33 mouse cellular contexts compared by ENCODE assay signal in the genomic region with DNA sequence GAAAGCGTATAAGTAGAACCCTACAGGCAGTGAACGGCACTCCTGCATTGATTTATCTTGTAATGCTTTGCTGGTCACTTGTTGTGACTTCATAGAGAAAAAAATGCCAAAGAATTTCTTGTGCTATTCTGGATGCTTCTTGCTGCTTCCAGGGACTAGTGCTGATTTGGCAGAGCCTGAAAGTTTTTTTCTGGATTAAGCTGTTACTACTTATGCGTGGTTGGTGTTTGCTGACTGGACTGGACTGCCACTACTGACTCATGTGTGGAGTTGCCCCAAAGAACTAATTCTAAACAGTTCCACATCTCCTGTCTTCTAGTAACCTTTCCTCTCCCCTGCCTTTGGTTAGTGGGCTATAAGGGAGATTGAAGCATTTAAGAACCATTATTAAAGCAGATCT. TPM values are rescaled to one million over a fixed set of nuclear protein-coding genes. Genes with fewer than 3 reads are reported as not detected.
"Had no signal": no experiment of that assay in that cellular context is flagged by ENCODE, and none has a peak within 500 bp of the region (broad histone marks: within the 10 kb centered on the region; RNA-seq: fewer than 3 reads in every experiment).

No protein-coding gene starts in this region.

- H3K9ac ChIP-seq: limb, embryonic 12.5 days; limb, embryonic 13.5 days; limb, embryonic 15.5 days; liver, embryonic 12.5 days; liver, embryonic 13.5 days; liver, embryonic 14.5 days; liver, embryonic 15.5 days; liver, postnatal 0 days; lung, embryonic 14.5 days; lung, embryonic 15.5 days; midbrain, embryonic 12.5 days; midbrain, embryonic 13.5 days; midbrain, embryonic 15.5 days; neural tube, embryonic 12.5 days had no signal

- H3K27me3 ChIP-seq: limb, embryonic 12.5 days; limb, embryonic 13.5 days; limb, embryonic 15.5 days; liver, embryonic 12.5 days; liver, embryonic 13.5 days; liver, embryonic 15.5 days; lung, embryonic 15.5 days; megakaryocyte, embryonic 14.5 days; midbrain, embryonic 12.5 days; midbrain, embryonic 13.5 days; midbrain, embryonic 15.5 days; neural tube, embryonic 12.5 days had no signal

- H3K36me3 ChIP-seq: limb, embryonic 10.5 days; limb, embryonic 12.5 days; limb, embryonic 13.5 days; limb, embryonic 15.5 days; liver, embryonic 12.5 days; liver, embryonic 13.5 days; liver, embryonic 15.5 days; lung, embryonic 15.5 days; midbrain, embryonic 10.5 days; midbrain, embryonic 12.5 days; midbrain, embryonic 13.5 days; midbrain, embryonic 15.5 days; neural tube, embryonic 12.5 days had no signal

- ATAC-seq: liver, embryonic 12.5 days; liver, postnatal 0 days; lung, postnatal 0 days; midbrain, embryonic 13.5 days; midbrain, embryonic 15.5 days; midbrain, embryonic 16.5 days had no signal

- H3K4me1 ChIP-seq: limb, embryonic 10.5 days; limb, embryonic 12.5 days; limb, embryonic 13.5 days; limb, embryonic 15.5 days; lung, embryonic 15.5 days; midbrain, embryonic 10.5 days; midbrain, embryonic 12.5 days; midbrain, embryonic 13.5 days; midbrain, embryonic 15.5 days; neural tube, embryonic 12.5 days had no signal

- H3K27ac ChIP-seq: limb, embryonic 10.5 days; limb, embryonic 12.5 days; limb, embryonic 13.5 days; limb, embryonic 15.5 days; liver, embryonic 12.5 days; liver, embryonic 13.5 days; liver, embryonic 14.5 days; liver, embryonic 15.5 days; lung, embryonic 15.5 days; macrophage; midbrain, embryonic 10.5 days; midbrain, embryonic 12.5 days; midbrain, embryonic 13.5 days; midbrain, embryonic 15.5 days; neural tube, embryonic 12.5 days had no signal

- H3K4me3 ChIP-seq: limb, embryonic 10.5 days; limb, embryonic 12.5 days; limb, embryonic 13.5 days; limb, embryonic 15.5 days; liver, embryonic 12.5 days; liver, embryonic 13.5 days; liver, embryonic 15.5 days; lung, embryonic 15.5 days; megakaryocyte, embryonic 14.5 days; midbrain, embryonic 10.5 days; midbrain, embryonic 12.5 days; midbrain, embryonic 13.5 days; midbrain, embryonic 15.5 days; myocyte; neural tube, embryonic 12.5 days had no signal

- H3K9me3 ChIP-seq: limb, embryonic 10.5 days; limb, embryonic 12.5 days; limb, embryonic 13.5 days; limb, embryonic 15.5 days; liver, embryonic 12.5 days; liver, embryonic 13.5 days; liver, embryonic 15.5 days; lung, embryonic 15.5 days; megakaryocyte, embryonic 14.5 days; midbrain, embryonic 10.5 days; midbrain, embryonic 12.5 days; midbrain, embryonic 13.5 days; midbrain, embryonic 15.5 days; neural tube, embryonic 12.5 days had no signal

- DNase-seq: left cerebral cortex, postnatal 4 days; liver; liver, embryonic 13.5 days; liver, postnatal 0 days; lung, adult 18-20 months; lung, adult 2 months; lung, embryonic 14.5 days; lung, postnatal 10 days; lung, postnatal 14 days; lung, postnatal 36 days; lung, postnatal 4 days; midbrain, embryonic 14.5 days had no signal

- H3K4me2 ChIP-seq: limb, embryonic 12.5 days; limb, embryonic 13.5 days; limb, embryonic 15.5 days; liver, embryonic 11.5 days; liver, embryonic 12.5 days; liver, embryonic 13.5 days; liver, embryonic 15.5 days; lung, embryonic 14.5 days; lung, embryonic 15.5 days; midbrain, embryonic 11.5 days; midbrain, embryonic 12.5 days; midbrain, embryonic 13.5 days; midbrain, embryonic 15.5 days; neural tube, embryonic 12.5 days had no signal

RNA-seq across cellular contexts. Expression of a gene that starts 52.2 kb away (rescaled TPM):
- polyA plus RNA-seq: limb, embryonic 11.5 days; limb, embryonic 12.5 days; lung, postnatal 0 days; midbrain, embryonic 12.5 days; midbrain, embryonic 13.5 days; myocyte had no signal
